ENCODE assay signal across 8 mouse cellular contexts in genomic region chr14:54641305-54641969, GRCm38 (mm10). TPM values are rescaled to one million over a fixed set of nuclear protein-coding genes. Genes with fewer than 3 reads are reported as not detected.
DNase-seq lines count a peak whose midpoint lies in the region; ATAC-seq lines count a peak whose summit lies in the region.

Gene Cdh24, minus strand, starts transcription at chr14:54641364.

- H3K27ac ChIP-seq in intestine, embryonic 14.5 days (ENCODE audit: low read depth), result peak within 1 kb of the TSS; percentile 60

- H3K4me3 ChIP-seq in intestine, embryonic 14.5 days (ENCODE audit: low read depth, low read length), result peak within 1 kb of the TSS; percentile 61

- H3K4me1 ChIP-seq in intestine, embryonic 14.5 days (replicated peaks; ENCODE audit: control insufficient read depth, insufficient read depth, low read length), result peaks cover 10% of the 10 kb centered on the region

- intact Hi-C loops in left cerebral cortex, postnatal 10 days (cut with DNase I), result loop anchor here (2.0 to 5.0 kb wide), 4 partner anchors 73 to 579 kb away; no protein-coding TSS in a partner anchor

- peak within 1 kb of the TSS; percentile 77 for H3K4me2 ChIP-seq in intestine, embryonic 14.5 days (ENCODE audit: low read length)

- under 1% methylated on average over 41 of the region's 52 CpGs for WGBS in intestine, embryonic 14.5 days

- no peaks in the 10 kb centered on the region for H3K9me3 ChIP-seq in intestine, embryonic 14.5 days (ENCODE audit: control insufficient read depth, low read length)

- H3K27me3 ChIP-seq in intestine, embryonic 14.5 days (replicated peaks; ENCODE audit: control insufficient read depth, insufficient read depth, low read length), result no peaks in the 10 kb centered on the region

- H3K36me3 ChIP-seq in intestine, embryonic 14.5 days (ENCODE audit: control insufficient read depth, insufficient read depth, low read length), result peaks cover 50% of the 10 kb centered on the region

- H3K9ac ChIP-seq in intestine, embryonic 14.5 days (ENCODE audit: low read length), result peak within 1 kb of the TSS; percentile 76

- peak; percentile 95 for DNase-seq in adrenal gland, adult 2 months
- DNase-seq in embryo, embryonic 11 days, result peak; percentile 94
- DNase-seq in gastrocnemius, postnatal 25 days, result peak; percentile 87
- DNase-seq in intestine, embryonic 14.5 days (ENCODE audit: low spot score), result peak; percentile 99
- peak; percentile 84 to 94 for DNase-seq in left cerebral cortex, postnatal 10 days (ENCODE audit: extremely low spot score in 1 of 2, low spot score in 2 of 2)
- DNase-seq in right cerebral cortex, postnatal 10 days (ENCODE audit: low spot score in 2 of 2), result peak; percentile 91 to 94
- DNase-seq in urinary bladder, postnatal 25 days (ENCODE audit: low spot score), result peak; percentile 84

- peak; percentile 91 for ATAC-seq in intestine, embryonic 14.5 days (replicated peaks; ENCODE audit: low FRiP score, low TSS enrichment, low read depth)
- ATAC-seq in megakaryocyte progenitor cell, adult 5-6 weeks (replicated peaks; ENCODE audit: poor library complexity), result peak; percentile 79

RNA-seq across cellular contexts. Expression of gene Cdh24, which starts in this region (rescaled TPM):
- 1 to 10 TPM in 1 of 2 experiments, under 1 TPM in 1; 0.66 to 1.7 TPM for total RNA-seq in adrenal gland, adult 2 months (2021)
- polyA plus RNA-seq in adrenal gland, adult 2 months (2012; rRNA removed), result 4.4 and 6.6 TPM in 2 replicates
- total RNA-seq in gastrocnemius, postnatal 25 days (2021), result under 1 TPM; 0.28 to 0.38 TPM
- polyA plus RNA-seq in intestine, embryonic 14.5 days (2014; fragmentation: Nextera tagmentation; extraction: Ambion mirVana), result 4.0 and 4.9 TPM in 2 replicates
- total RNA-seq in left cerebral cortex, postnatal 10 days (2021), result 10 to 100 TPM; 11.8 to 15.4 TPM
- total RNA-seq in megakaryocyte progenitor cell, adult 5-6 weeks (2015), result 0.39 and 0.62 TPM in 2 replicates
- 0.71 and 0.92 TPM in 2 replicates for total RNA-seq in megakaryocyte progenitor cell, adult 5-6 weeks (2017)

Comparison
In these comparisons a context has a peak if more than half of its experiments do, and no peak if none do; other contexts are left out.
1. Peak in every context shown above with its lines: DNase-seq, ATAC-seq, H3K4me3 ChIP-seq and H3K27ac ChIP-seq.
2. RNA of gene Cdh24 (total RNA-seq): 11.8 to 15.4 TPM in left cerebral cortex, postnatal 10 days; 0.66 to 1.7 TPM in adrenal gland, adult 2 months, 0.39 to 0.92 TPM in megakaryocyte progenitor cell, adult 5-6 weeks and 0.28 to 0.38 TPM in gastrocnemius, postnatal 25 days; every median in the first group is over 4 times any median in the second.
3. Peak in DNase-seq in gastrocnemius, postnatal 25 days; RNA of the gene not detected or under 1 TPM.
4. Peak in ATAC-seq in megakaryocyte progenitor cell, adult 5-6 weeks; RNA of the gene not detected or under 1 TPM.